Mouse (Mus musculus) lung, adult 2 months (tissue): Measurements from ENCODE around the gene Rasgef1a. TPM values are rescaled to one million over a fixed set of nuclear protein-coding genes. Genes with fewer than 3 reads are reported as not detected.

Source experiments
- DNase-seq: peaks from one replicate; pipeline ENCODE4 v3.0.0; 2022
- H3K4me1 ChIP-seq: fragments of 200-500 bp; 2 replicates; pipeline ENCODE4 v1.6.1; 2011; ENCODE audit warnings: low read length; ENCODE audit not compliant: control insufficient read depth, insufficient read depth
- H3K4me3 ChIP-seq: fragments of 200-500 bp; replicated peaks from 2 replicates; pipeline ENCODE3; 2011; ENCODE audit warnings: low read depth, mild to moderate bottlenecking, control low read depth, low read length; ENCODE audit errors: extremely low read depth
- CTCF ChIP-seq: fragments of 200-500 bp; IDR thresholded peaks from 2 replicates; pipeline ENCODE4 v1.5.1; 2011; ENCODE audit warnings: mild to moderate bottlenecking, low read length, control low read depth; ENCODE audit not compliant: insufficient read depth
- POLR2A ChIP-seq: fragments of 200-500 bp; IDR thresholded peaks from 2 replicates; pipeline ENCODE4 v1.6.1; 2011; ENCODE audit warnings: low read depth, mild to moderate bottlenecking, control low read depth, low read length, borderline replicate concordance; ENCODE audit errors: extremely low read depth
- WGBS: fragments of 180-500 bp; shearing (Covaris S2); methylation state at CpG from one replicate; pipeline ENCODE4 v1.1.7; 2018; 5-methylcytosine and 5-hydroxymethylcytosine counted together
- polyA plus RNA-seq: library from polyadenylated mRNA; depleted of rRNA; stranded (reverse); fragments of >200 nt; gene quantifications from 2 replicates; pipeline ENCODE4 v1.2.3, GENCODE M21; 2012; rRNA removed

Rasgef1a gene
- 50.3 and 57.1 TPM in 2 replicates for polyA plus RNA-seq

- DNase-seq: no peak
- TF ChIP-seq POLR2A (no peak), CTCF (no peak)
- H3K4me3 ChIP-seq: peak within 1 kb of the TSS; percentile 53
- H3K4me1 ChIP-seq: no peaks in the 10 kb centered on the region; the same call in none of the 2 replicates
- WGBS: 8% methylated on average over 58 of the region's 70 CpGs
These were observed at the start of gene Rasgef1a for GRCm38 (mm10) chr6:118010756-118011615. TSS of gene Rasgef1a (plus strand) at chr6:118011438.

- no peak for DNase-seq
- Histone ChIP-seq H3K4me3 (no peak overlapping the region), H3K4me1 (no peaks in the 10 kb centered on the region)
- WGBS: 80% methylated on average over 3 of the region's 3 CpGs
- no peak for TF ChIP-seq POLR2A
- TF ChIP-seq CTCF: no peak
These were observed 48.0 kb upstream of the Rasgef1a start for GRCm38 (mm10) chr6:117963201-117963600.

- WGBS: 15% methylated on average over 9 of the region's 9 CpGs
- Histone ChIP-seq H3K4me3 (no peak overlapping the region), H3K4me1 (no peaks in the 10 kb centered on the region)
- no peak for DNase-seq
- TF ChIP-seq CTCF: peak; percentile 59
- TF ChIP-seq POLR2A: no peak
These were observed 44.5 kb upstream of the Rasgef1a start for GRCm38 (mm10) chr6:117966729-117967128.

- H3K4me3 ChIP-seq: no peak overlapping the region
- DNase-seq: no peak
- no peaks in the 10 kb centered on the region for H3K4me1 ChIP-seq
- no peak for TF ChIP-seq POLR2A
- TF ChIP-seq CTCF: peak; percentile 33; the same call in 1 of the 2 replicates
- WGBS: 57% methylated on average over 5 of the region's 5 CpGs
These were observed 24.1 kb upstream of the Rasgef1a start for GRCm38 (mm10) chr6:117987173-117987572.

GRCm38 (mm10) chr6:117989209-117989608 lies 22.0 kb upstream of the Rasgef1a start:
- DNase-seq: no peak
- Histone ChIP-seq H3K4me3 (no peak overlapping the region), H3K4me1 (no peaks in the 10 kb centered on the region)
- TF ChIP-seq CTCF (no peak), POLR2A (no peak)
- 73% methylated on average over 7 of the region's 7 CpGs for WGBS

GRCm38 (mm10) chr6:117990649-117991048 lies 20.6 kb upstream of the Rasgef1a start:
- no peak overlapping the region for H3K4me3 ChIP-seq
- DNase-seq: no peak
- H3K4me1 ChIP-seq: no peaks in the 10 kb centered on the region
- TF ChIP-seq POLR2A (no peak), CTCF (no peak)
- 49% methylated on average over 8 of the region's 8 CpGs for WGBS

- H3K4me3 ChIP-seq: no peak overlapping the region
- WGBS: 47% methylated on average over 7 of the region's 7 CpGs
- TF ChIP-seq POLR2A (no peak), CTCF (no peak)
- peak; percentile 19 for DNase-seq
- no peaks in the 10 kb centered on the region for H3K4me1 ChIP-seq
These were observed 19.9 kb upstream of the Rasgef1a start for GRCm38 (mm10) chr6:117991297-117991696.

GRCm38 (mm10) chr6:117991928-117992327 lies 19.3 kb upstream of the Rasgef1a start:
- Histone ChIP-seq H3K4me1 (no peaks in the 10 kb centered on the region), H3K4me3 (no peak overlapping the region)
- TF ChIP-seq POLR2A: no peak
- no peak for TF ChIP-seq CTCF
- 69% methylated on average over 8 of the region's 8 CpGs for WGBS
- DNase-seq: no peak

- whole genome bisulfite sequencing: 33% methylated on average over 9 of the region's 9 CpGs
- Histone ChIP-seq H3K4me3 (no peak overlapping the region), H3K4me1 (no peaks in the 10 kb centered on the region)
- peak; percentile 51 for DNase-seq
- no peak for TF ChIP-seq POLR2A
- TF ChIP-seq CTCF: peak; percentile 61
These were observed 16.1 kb upstream of the Rasgef1a start for GRCm38 (mm10) chr6:117995168-117995567.

- TF ChIP-seq CTCF: no peak
- TF ChIP-seq POLR2A: no peak
These were observed 10.0 kb upstream of the Rasgef1a start for GRCm38 (mm10) chr6:118001272-118001671.

GRCm38 (mm10) chr6:118007302-118007701 lies 3.9 kb upstream of the Rasgef1a start:
- no peak for DNase-seq
- WGBS: 58% methylated on average over 5 of the region's 5 CpGs
- Histone ChIP-seq H3K4me1 (no peaks in the 10 kb centered on the region; the same call in 1 of the 2 replicates), H3K4me3 (no peak overlapping the region)
- TF ChIP-seq CTCF: peak; percentile 59
- no peak for TF ChIP-seq POLR2A

More at GRCm38 (mm10) chr6:118001272-118001671, 10.0 kb upstream of the Rasgef1a start:
- no peaks in the 10 kb centered on the region for H3K4me1 ChIP-seq
- 27% methylated on average over 3 of the region's 3 CpGs for WGBS
- no peak overlapping the region for H3K4me3 ChIP-seq
- DNase-seq: no peak
